Mouse (Mus musculus) olfactory bulb, adult 2 months (tissue): ENCODE data around the gene Cdk12.

Experiments
- CTCF ChIP-seq: fragments of 200-500 bp; IDR thresholded peaks from 2 replicates; pipeline ENCODE4 v1.5.1; 2012; ENCODE audit warnings: low read depth, mild to moderate bottlenecking, low read length, moderate library complexity; ENCODE audit not compliant: insufficient read depth
- POLR2A ChIP-seq: fragments of 200-500 bp; IDR thresholded peaks from 2 replicates; pipeline ENCODE4 v1.6.1; 2012; ENCODE audit warnings: mild to moderate bottlenecking, low read depth, low read length, moderate library complexity; ENCODE audit not compliant: insufficient read depth

DNA sequence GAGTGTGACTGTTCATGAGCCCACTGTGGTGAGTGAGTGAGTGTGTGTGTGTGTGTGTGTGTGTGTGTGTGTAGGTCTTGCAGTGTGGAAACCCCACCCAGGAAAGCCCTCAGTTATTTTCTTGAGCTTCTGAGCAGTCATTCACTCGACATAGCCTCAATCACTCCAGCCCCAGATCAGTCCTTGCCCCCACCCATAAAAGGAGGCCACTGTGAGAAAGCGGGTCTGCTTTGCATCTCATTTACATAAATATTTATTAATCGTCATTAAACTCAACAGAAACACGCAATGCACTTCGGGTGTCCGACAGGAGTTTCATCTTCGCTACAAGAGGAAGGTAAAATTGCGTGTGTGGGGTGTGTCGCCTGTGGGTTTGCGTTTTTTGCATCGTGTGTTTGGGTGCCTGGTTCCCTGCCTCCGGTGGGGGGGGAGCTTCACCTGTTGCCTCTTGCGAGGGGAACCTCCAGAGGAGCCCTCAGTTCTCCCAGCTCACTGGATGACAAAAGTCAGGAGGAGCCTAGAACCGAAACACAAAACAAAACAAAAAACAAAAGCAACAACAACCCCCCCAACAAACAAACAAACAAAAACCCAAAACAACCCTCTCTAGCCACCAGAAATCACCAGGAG lies 122.4 kb downstream of the Cdk12 start:
- TF ChIP-seq CTCF (no peak), POLR2A (no peak)
